Mouse (Mus musculus) mammary gland, adult 2 months (tissue): ENCODE results near the gene Cox8a. TPM values are rescaled to one million over a fixed set of nuclear protein-coding genes. Genes with fewer than 3 reads are reported as not detected.

Experiments
- polyA plus RNA-seq: library from polyadenylated mRNA; depleted of rRNA; stranded (reverse); fragments of >200 nt; gene quantifications from 2 replicates; pipeline ENCODE4 v1.2.3, GENCODE M21; 2012; ENCODE audit warnings: low replicate concordance; rRNA removed

Cox8a gene
- 2,726 and 3,653 TPM in 2 replicates for polyA plus RNA-seq

DNA sequence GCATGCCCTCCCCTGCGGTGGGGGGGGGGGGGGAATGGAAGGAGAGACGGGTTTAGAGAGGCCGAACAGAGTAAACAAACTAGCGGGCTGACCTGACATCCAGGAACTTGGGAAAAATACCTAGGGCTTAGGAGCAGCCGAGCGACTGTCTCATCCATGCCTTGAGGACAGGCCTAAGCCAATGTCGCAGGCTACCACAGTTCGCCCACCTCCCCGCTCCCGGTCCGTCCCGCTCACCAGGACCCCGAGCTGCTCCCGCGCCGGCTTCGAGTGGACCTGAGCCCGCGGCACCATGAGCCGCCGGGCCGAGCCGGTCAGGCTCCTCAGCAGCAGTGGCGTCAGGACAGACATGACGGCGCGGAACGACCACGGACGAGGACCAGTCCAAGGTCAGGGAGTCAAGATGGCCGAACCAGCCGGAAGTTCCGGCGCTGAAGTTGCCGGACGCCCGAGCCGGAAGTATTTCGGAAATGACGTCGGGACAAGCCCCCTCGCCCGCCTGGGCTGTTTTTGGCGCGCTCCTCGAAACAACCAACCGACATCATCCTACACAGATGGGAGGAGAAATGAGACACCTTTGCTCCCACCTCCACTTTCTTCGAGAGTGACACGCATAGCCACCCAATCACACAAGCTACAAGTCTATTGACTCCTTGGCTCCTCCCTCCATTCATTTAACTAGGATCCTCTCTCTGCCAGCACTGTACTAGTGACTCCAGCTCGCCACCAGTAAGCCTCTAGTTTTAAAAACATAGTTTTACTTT lies at the start of gene Cox8a:
Gene Cox8a (minus strand): TSS at position 455 of the 764 bp plus-strand sequence.

DNA sequence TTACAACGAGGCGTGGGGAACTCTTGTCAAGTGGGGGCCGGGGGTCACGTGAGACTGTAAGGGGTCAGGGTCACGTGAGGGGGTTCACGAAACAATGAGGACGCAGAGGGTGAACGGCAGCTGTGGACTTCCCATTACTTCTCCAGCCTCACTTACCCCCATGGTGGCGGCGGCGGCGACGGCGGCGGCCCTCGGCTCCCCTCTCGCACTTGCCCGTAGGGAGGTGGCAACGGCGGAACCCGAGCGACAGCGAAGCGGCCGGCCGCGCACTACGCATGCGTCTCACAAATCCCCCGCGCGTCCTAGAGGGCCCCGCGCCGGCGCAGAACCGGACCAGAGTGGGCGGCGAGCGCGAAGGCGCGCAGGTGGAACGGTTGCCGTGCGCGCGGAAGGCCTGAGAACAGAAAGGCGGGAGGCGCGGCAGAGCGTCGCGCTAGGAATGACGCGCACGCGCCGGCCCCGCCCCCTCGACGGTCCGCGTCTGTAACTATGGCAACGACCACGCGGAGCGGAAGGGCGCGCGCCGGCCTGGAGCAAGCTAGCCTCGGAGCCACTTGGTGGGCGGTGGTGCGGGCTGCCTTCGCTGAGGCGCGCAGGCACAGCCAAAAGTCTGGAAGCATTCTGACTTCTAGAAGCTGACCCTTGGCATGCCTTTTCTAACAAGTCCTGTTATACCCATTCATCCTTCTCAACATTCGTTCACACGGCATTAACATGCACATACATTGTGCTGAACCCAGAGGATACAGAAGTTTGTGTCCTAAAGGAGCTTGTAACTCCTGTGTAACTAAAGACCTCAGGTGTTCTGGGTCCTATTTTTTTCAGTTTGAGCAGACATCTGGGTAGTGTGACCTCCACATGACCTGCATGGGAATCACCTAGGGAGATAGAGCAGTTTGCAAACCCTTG lies 23.6 kb upstream of the Cox8a start, which contains the start of gene Naa40:
Gene Naa40 (minus strand): TSS at position 402 of the 909 bp plus-strand sequence.

DNA sequence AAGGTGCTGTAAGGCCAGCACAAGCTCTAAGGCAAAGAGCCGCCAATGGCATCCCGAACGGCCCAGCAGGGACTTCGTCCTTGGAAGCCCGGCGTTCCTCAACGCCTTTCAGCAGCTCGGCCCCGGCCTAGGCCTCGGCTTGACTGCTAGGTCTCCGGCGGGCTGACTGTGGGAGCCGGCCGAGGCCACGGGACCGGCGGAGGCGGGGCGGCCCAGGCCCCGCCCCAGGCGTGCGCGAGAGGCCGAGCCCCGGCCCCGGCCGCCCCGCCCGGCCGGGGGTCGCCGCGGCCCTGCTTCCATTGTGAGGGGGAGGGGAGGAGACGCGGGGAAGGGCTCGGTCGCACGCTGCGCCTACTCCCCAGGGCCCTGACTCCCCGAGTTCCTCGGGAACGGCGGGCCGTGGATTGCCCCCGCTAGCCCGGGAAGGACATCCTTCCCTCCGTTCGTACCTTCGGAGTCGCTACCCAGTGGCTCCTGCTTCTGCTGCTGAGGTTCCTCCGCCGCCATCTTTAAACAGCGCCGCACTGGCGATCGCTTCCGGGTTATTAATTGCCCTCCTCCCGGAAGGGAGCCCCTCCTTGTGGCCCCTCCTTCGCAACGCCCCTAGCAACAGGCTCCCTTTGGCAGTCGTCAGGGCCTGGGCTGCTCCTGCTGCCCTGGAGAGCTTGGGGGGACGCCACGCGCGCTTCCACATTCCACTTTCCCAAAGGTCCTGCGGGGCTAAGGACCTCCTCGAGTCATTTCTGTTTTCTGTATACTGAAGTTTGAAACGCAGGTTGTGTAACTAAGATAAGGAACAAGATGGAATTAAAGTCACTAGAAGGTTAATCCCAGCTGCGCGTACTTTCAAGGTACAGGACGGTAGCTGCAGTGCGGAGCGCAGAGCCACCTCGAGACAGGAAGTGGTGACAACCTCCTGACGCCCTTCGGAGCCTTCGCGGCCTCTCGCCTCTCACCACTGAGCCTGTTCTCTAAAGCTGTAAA lies 11.4 kb downstream of the Cox8a start, which contains the start of gene Otub1:
Gene Otub1 (minus strand): TSS at position 564 of the 984 bp plus-strand sequence.

Other genes starting within 250 kb of the Cox8a start
- 86.1 and 130 TPM in 2 replicates for gene Ppp1r14b, start 242.6 kb downstream of the Cox8a start, polyA plus RNA-seq
- 73.1 and 79.6 TPM in 2 replicates for gene Plcb3, start 241.1 kb downstream of the Cox8a start, polyA plus RNA-seq
- 20.6 and 22.2 TPM in 2 replicates for gene Fkbp2, start 237.1 kb downstream of the Cox8a start, polyA plus RNA-seq
- 95.9 and 128 TPM in 2 replicates for gene Vegfb, start 230.0 kb downstream of the Cox8a start, polyA plus RNA-seq
- 55.4 and 59.2 TPM in 2 replicates for gene Dnajc4, start 225.0 kb downstream of the Cox8a start, polyA plus RNA-seq
- gene Nudt22, start 221.5 kb downstream of the Cox8a start, polyA plus RNA-seq = 39.2 and 39.4 TPM in 2 replicates
- gene Trpt1, start 221.5 kb downstream of the Cox8a start, polyA plus RNA-seq = 16.4 and 21.2 TPM in 2 replicates
- 50.9 and 104 TPM in 2 replicates for gene Fermt3, start 198.1 kb downstream of the Cox8a start, polyA plus RNA-seq
- 30.7 and 38.6 TPM in 2 replicates for gene Stip1, start 177.6 kb downstream of the Cox8a start, polyA plus RNA-seq
- 83.4 and 120 TPM in 2 replicates for gene Macrod1, start 160.8 kb downstream of the Cox8a start, polyA plus RNA-seq
- gene Flrt1, start 111.9 kb downstream of the Cox8a start, polyA plus RNA-seq = 0.16 and 0.17 TPM in 2 replicates
- 84.0 and 95.1 TPM in 2 replicates for gene Otub1, start 11.3 kb downstream of the Cox8a start, polyA plus RNA-seq
- gene Naa40, start 23.6 kb upstream of the Cox8a start, polyA plus RNA-seq = 20.9 and 29.3 TPM in 2 replicates
- gene Rcor2, start 49.7 kb upstream of the Cox8a start, polyA plus RNA-seq = 9.6 and 14.5 TPM in 2 replicates
- gene Mark2, start 124.2 kb upstream of the Cox8a start, polyA plus RNA-seq = 81.6 and 147 TPM in 2 replicates
- gene Spindoc, start 165.4 kb upstream of the Cox8a start, polyA plus RNA-seq = 18.6 and 25.2 TPM in 2 replicates
- 29.2 and 60.5 TPM in 2 replicates for gene 2700081O15Rik, start 200.0 kb upstream of the Cox8a start, polyA plus RNA-seq